Mouse (Mus musculus): ENCODE measurements at regions not wholly inside any gene's neighbourhood (a gene's known extent, or its start where the extent isn't known, plus 50 kb on each side); places are given as distances from the start of the nearest gene placed in this dataset.

- Histone ChIP-seq H3K4me1 (ENCODE audit: control insufficient read depth in 1 of 2, insufficient read depth in 2 of 2, low read length in 2 of 2) (no peaks in the 10 kb centered on the region), H3K36me3 (ENCODE audit: control insufficient read depth in 1 of 2, insufficient read depth in 2 of 2, low read length in 2 of 2) (no peaks in the 10 kb centered on the region), H3K9ac (ENCODE audit: control insufficient read depth, low read depth, low read length, poor library complexity, severe bottlenecking) (no peak overlapping the region), H3K9me3 (replicated peaks; ENCODE audit: insufficient read depth, low read length) (no peaks in the 10 kb centered on the region), H3K4me3 (ENCODE audit: control insufficient read depth in 1 of 2, insufficient read depth in 1 of 2, low read depth in 2 of 2, low read length in 2 of 2) (no peak overlapping the region), H3K79me2 (ENCODE audit: control insufficient read depth, insufficient read depth, low read length, poor library complexity) (no peaks in the 10 kb centered on the region), H3K27ac (ENCODE audit: control insufficient read depth, low read depth, low read length) (no peak overlapping the region), H3K27me3 (ENCODE audit: control insufficient read depth in 1 of 2, insufficient read depth in 2 of 2, low read length in 2 of 2) (no peaks in the 10 kb centered on the region)
- DNase-seq (ENCODE audit: low read depth, low spot score): no peak
- no peak for TF ChIP-seq MEF2A (IDR thresholded peaks at IDR 0.05; ENCODE audit: extremely low read depth, insufficient replicate concordance, low read depth, low read length, poor library complexity, severe bottlenecking)
- TF ChIP-seq SMC3 (IDR thresholded peaks at IDR 0.05; ENCODE audit: low read depth, low read length): peak; percentile 52
- no peak for TF ChIP-seq TBP (IDR thresholded peaks at IDR 0.05; ENCODE audit: low read depth, low read length)
- peak; percentile 35 for TF ChIP-seq RAD21 (IDR thresholded peaks at IDR 0.05; ENCODE audit: low read depth, low read length)
- TF ChIP-seq USF1 (IDR thresholded peaks at IDR 0.05; ENCODE audit: low read depth, low read length): no peak
- TF ChIP-seq MYB (IDR thresholded peaks at IDR 0.05; ENCODE audit: low read depth, low read length): no peak
- TF ChIP-seq ZC3H11A (IDR thresholded peaks at IDR 0.05; ENCODE audit: low read depth, low read length): 0 out of 2 replicates have a peak, but pooled peaks have one; percentile 29
- peak in 2 of 3 experiments; percentile 13 to 43; a peak in 2 of 6 replicates for TF ChIP-seq CTCF (IDR thresholded peaks at IDR 0.05 in 2 of 3, conservative IDR thresholded peaks at IDR 0.05 in 1 of 3; ENCODE audit: control insufficient read depth in 1 of 3, insufficient read depth in 1 of 3, low read depth in 2 of 3, low read length in 3 of 3, poor library complexity in 1 of 3, severe bottlenecking in 1 of 3)
- TF ChIP-seq TCF12 (IDR thresholded peaks at IDR 0.05; ENCODE audit: low read depth, low read length): no peak
- no peak for TF ChIP-seq MYC (IDR thresholded peaks at IDR 0.05; ENCODE audit: low read depth, low read length)
Observed at GRCm38 (mm10) chr1:187454431-187454830, 154.2 kb upstream of the Esrrg start.

GRCm38 (mm10) chr1:187484821-187485220 lies 123.8 kb upstream of the Esrrg start:
- Histone ChIP-seq H3K27me3 (ENCODE audit: control insufficient read depth in 1 of 2, insufficient read depth in 2 of 2, low read length in 2 of 2) (no peaks in the 10 kb centered on the region), H3K27ac (ENCODE audit: control insufficient read depth, low read depth, low read length) (no peak overlapping the region), H3K79me2 (ENCODE audit: control insufficient read depth, insufficient read depth, low read length, poor library complexity) (no peaks in the 10 kb centered on the region), H3K9me3 (replicated peaks; ENCODE audit: insufficient read depth, low read length) (no peaks in the 10 kb centered on the region), H3K9ac (ENCODE audit: control insufficient read depth, low read depth, low read length, poor library complexity, severe bottlenecking) (no peak overlapping the region), H3K4me1 (ENCODE audit: control insufficient read depth in 1 of 2, insufficient read depth in 2 of 2, low read length in 2 of 2) (no peaks in the 10 kb centered on the region), H3K36me3 (ENCODE audit: control insufficient read depth in 1 of 2, insufficient read depth in 2 of 2, low read length in 2 of 2) (no peaks in the 10 kb centered on the region), H3K4me3 (ENCODE audit: control insufficient read depth in 1 of 2, insufficient read depth in 1 of 2, low read depth in 2 of 2, low read length in 2 of 2) (no peak overlapping the region)
- TF ChIP-seq ZKSCAN1 (IDR thresholded peaks at IDR 0.05; ENCODE audit: low read depth, low read length): no peak
- TF ChIP-seq ZNF384 (IDR thresholded peaks at IDR 0.05; ENCODE audit: low read depth, low read length): no peak
- TF ChIP-seq TAL1 (IDR thresholded peaks at IDR 0.05; ENCODE audit: low read length): no peak
- no peak for TF ChIP-seq USF2 (IDR thresholded peaks at IDR 0.05; ENCODE audit: borderline replicate concordance in 1 of 2, insufficient read depth in 1 of 2, low read depth in 1 of 2, low read length in 2 of 2)
- TF ChIP-seq SIN3A (IDR thresholded peaks at IDR 0.05; ENCODE audit: low read length): no peak
- TF ChIP-seq MEF2A (IDR thresholded peaks at IDR 0.05; ENCODE audit: extremely low read depth, insufficient replicate concordance, low read depth, low read length, poor library complexity, severe bottlenecking): no peak
- no peak for TF ChIP-seq KAT2A (conservative IDR thresholded peaks at IDR 0.05; ENCODE audit: low read depth, low read length)
- TF ChIP-seq UBTF (IDR thresholded peaks at IDR 0.05; ENCODE audit: borderline replicate concordance, insufficient read depth, low read depth, low read length): no peak
- TF ChIP-seq MYB (IDR thresholded peaks at IDR 0.05; ENCODE audit: low read depth, low read length): no peak
- no peak for TF ChIP-seq EP300 (IDR thresholded peaks at IDR 0.05; ENCODE audit: low read depth in 1 of 2, low read length in 2 of 2)
- no peak for TF ChIP-seq MAX (IDR thresholded peaks at IDR 0.05; ENCODE audit: low read length)
- no peak for TF ChIP-seq RAD21 (IDR thresholded peaks at IDR 0.05; ENCODE audit: low read depth, low read length)
- TF ChIP-seq POLR2A (IDR thresholded peaks at IDR 0.05; ENCODE audit: control insufficient read depth in 1 of 2, insufficient read depth in 1 of 2, low read depth in 1 of 2, low read length in 2 of 2, poor library complexity in 1 of 2): no peak
- no peak for TF ChIP-seq POLR2AphosphoS5 (IDR thresholded peaks at IDR 0.05; ENCODE audit: borderline replicate concordance, low read depth, low read length)
- no peak for TF ChIP-seq JUND (IDR thresholded peaks at IDR 0.05; ENCODE audit: low read depth, low read length)
- no peak for TF ChIP-seq CHD2 (IDR thresholded peaks at IDR 0.05; ENCODE audit: low read length)
- TF ChIP-seq CHD1 (IDR thresholded peaks at IDR 0.05; ENCODE audit: low read depth, low read length): no peak
- no peak for TF ChIP-seq ZMIZ1 (IDR thresholded peaks at IDR 0.05; ENCODE audit: low read depth, low read length)
- no peak for DNase-seq (ENCODE audit: low read depth, low spot score)
